Mouse (Mus musculus) adrenal gland, postnatal 10 days (tissue): Measurements from ENCODE around the gene Rars. TPM values are rescaled to one million over a fixed set of nuclear protein-coding genes. Genes with fewer than 3 reads are reported as not detected.

Experiments used
- DNase-seq: peaks from one replicate; pipeline ENCODE4 v3.0.0; 2021; ENCODE audit warnings: mixed read lengths
- microRNA-seq: library from miRNA; unstranded; fragments of <30 nt; microRNA quantifications from one replicate; pipeline ENCODE4 v1.2.0, GENCODE M21; 2021
- total RNA-seq, 2 experiments: library from RNA; stranded (reverse); gene quantifications; 2 replicates each; pipeline ENCODE4 v1.2.3; 2021

The Rars gene
- total RNA-seq, 2 experiments from 2014 or later = 57.9 to 61.6 TPM

DNA sequence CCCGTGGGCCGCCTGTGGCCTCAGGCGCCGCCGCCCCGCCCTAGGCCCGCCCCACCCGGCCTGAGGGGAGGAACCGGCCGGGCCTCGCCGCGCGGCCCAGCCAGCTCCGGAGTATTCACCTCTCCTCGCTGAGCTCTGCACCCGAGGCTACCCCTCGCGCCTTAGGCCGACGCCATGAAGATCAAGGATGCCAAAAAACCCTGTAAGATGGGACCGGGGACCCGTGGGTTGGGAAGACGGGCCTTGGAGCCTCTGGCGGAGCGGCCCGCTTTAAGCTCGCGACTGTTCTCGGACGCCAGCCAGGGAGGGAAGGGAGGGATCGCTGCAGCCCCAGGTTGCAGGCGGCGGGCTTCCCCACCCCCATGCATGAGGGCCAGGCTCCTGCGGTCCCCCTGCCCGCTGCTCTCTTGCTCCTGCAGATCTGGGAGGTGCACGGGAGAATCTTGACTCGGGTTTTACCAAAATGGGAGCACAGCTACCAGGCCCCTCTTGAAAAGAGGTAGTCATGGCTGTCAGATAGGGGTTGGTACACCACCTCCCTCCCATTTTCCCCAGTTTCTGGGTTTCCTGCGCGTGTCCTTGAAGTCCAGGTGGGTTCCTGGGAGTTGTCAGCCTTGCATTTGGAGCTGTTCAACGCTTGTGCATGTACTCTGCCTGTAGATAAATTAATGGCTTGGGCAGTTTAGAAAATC is 64.4 kb downstream of the Rars start:
- DNase-seq = peak; percentile 87

DNA sequence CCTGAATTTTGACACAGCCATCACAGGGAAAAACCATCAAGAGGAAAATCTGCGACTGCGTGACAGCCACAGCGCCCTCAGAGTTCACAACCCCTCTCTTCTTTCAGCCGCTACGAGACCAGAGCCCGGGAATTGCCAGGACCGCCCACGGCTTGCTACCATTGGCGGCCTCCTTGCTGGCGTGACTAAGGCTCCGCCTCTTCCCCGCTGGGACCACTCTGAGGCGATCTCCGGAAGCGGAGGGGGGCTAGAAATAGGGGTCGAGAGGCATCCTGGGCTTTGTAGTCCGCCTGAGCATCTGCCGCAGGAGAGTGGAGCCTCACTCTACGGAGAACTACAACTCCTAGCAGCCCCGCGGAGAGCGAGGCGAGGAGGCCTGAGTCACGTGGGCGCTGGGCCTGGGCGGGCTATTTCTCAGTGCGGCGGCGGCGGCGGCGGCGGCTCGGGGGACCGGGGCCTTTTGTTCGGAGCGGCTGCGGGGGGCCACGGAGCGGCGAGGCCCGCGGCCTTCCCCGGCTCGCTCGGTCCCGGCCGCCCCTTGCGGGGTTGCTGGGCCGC is 65.0 kb downstream of the Rars start, which contains the start of gene Pank3:
Gene Pank3 (plus strand): TSS at position 297 of the 558 bp plus-strand sequence.
- peak; percentile 96 for DNase-seq

DNA sequence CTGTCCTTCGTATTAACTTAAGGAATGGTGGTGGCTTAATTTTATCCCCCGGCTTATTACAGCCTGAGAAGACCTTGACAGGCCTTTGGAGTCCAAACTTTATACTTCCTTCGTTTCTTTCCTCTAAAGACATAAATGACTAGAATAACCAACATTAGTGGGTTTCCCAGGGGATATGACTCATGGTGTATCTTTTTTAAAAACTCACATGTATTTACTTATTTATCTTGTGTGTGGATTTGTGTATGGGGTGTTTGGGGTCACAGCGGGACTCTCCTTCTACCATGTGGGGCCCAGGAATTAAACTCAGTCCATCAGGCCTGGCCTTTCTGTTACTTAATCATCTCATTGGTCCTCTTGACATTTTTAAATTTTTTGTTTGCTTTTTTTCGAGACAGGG is 67.5 kb downstream of the Rars start:
- DNase-seq = no peak

DNA sequence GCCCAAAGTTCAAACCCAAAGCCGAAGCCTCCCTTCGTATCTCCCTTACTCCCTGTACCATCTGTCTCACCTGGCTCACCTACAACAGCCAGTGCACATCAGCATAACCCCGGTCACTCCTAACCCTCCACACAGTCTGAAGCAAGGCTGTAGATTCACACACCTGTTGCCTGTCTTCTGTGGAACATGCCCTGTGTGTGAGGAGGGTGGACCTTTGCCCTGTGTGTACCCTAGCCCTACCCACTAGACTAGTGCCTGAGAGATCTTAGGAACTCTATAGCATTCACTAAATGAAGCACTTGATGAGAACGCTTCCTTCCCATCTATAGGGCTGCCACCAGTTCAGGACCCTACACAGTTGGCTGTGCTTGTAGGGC is 73.7 kb downstream of the Rars start:
- DNase-seq = no peak

DNA sequence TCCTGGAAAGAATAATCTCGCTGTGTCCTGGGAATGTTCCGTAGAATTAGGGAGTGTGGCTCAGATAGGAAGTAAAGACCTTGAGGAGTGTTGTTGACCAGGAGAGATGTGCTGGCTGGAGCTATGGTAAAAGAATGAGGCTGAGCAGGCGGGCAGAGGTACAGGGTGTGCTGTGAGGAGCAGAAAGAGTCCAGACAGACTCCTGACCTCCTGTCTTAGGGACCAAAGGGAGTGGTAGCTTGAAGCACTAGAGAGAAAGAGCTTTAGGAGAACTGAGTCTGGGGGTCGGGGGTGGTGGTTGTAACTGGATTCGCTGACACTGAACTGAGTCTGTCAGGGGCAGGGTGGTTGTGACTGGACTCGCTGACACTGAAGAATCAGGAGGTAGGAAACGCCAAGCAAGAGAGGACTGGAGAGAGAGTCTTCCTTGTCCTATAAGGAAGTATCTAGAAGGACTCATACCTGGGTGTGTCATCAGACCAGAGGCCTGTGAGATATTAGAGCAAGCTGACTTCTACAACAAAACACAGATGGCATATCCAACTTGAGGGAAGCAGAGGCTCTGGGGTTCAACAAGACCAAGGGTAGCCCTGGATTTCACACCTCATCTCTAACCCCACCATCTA is 74.2 kb downstream of the Rars start:
- no peak for DNase-seq

Small RNAs within 50 kb of the gene (microRNA-seq; reads per million reads assigned to microRNA genes)
- 6.5 reads per million, percentile 8 among the genes with 10 or more reads in this experiment for gene Mir103-1

Other genes with a start within 250 kb of the Rars start
- gene Pank3, start 65.0 kb downstream of the Rars start, total RNA-seq = 10 to 100 TPM; 50.6 to 50.7 TPM
- 1 to 10 TPM; 1.2 to 2.4 TPM for gene Fbll1, start 35.6 kb downstream of the Rars start, total RNA-seq
- gene Wwc1, start 146.0 kb upstream of the Rars start, total RNA-seq = 10 to 100 TPM; 34.1 to 35.0 TPM